Mouse (Mus musculus): ENCODE measurements around the gene Adat2.

DNA sequence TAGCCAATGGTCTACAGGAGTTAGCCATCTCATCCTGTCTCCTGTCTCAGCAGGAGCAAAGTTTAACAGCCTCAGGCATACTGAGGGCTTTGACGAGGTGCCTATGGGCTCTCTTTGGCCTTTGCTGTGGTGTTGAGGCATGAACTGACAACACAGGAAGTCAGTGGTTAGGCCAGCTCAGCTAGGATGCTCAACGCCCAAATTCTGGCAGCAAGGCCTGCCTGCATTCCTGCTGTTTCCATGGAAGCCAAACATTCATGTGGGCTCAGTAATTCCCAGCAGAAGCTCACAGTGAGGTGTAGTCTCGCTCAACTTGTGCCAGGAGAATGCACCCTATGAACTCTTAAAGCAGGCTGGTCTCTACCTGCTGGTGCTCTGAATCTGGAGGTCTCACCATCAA is 43.4 kb downstream of the Adat2 start:
- no peak for TF ChIP-seq CTCF (IDR thresholded peaks at IDR 0.05; ENCODE audit: control insufficient read depth, insufficient read depth, insufficient read length)
- TF ChIP-seq MYOD1 (IDR thresholded peaks at IDR 0.05; ENCODE audit: control insufficient read depth, insufficient read length, low read depth), result no peak
- no peak for TF ChIP-seq USF1 (IDR thresholded peaks at IDR 0.05; ENCODE audit: low read depth)
- no peak for TF ChIP-seq MYOG (IDR thresholded peaks at IDR 0.05; ENCODE audit: control insufficient read depth, extremely low read depth, insufficient read length)
- TF ChIP-seq MAX (IDR thresholded peaks at IDR 0.05), result no peak
- TF ChIP-seq CEBPB (IDR thresholded peaks at IDR 0.05; ENCODE audit: low read depth), result no peak

Data from C2C12 (cell line).